Mouse (Mus musculus) frontal cortex, postnatal 10 days (tissue): Measurements from ENCODE around the gene Drg2.
"Not testable (repeated sequence)": the region's sequence is repeated elsewhere in the genome, so short reads cannot be mapped to it uniquely, and the experiment has no call there.

Experiments used
- DNase-seq, 2 experiments: peaks; one replicate each; pipeline ENCODE4 v3.0.0; 2022; ENCODE audit warnings: low spot score in 2 of 2, mixed read lengths in 1 of 2

The Drg2 gene

GRCm38 (mm10) chr11:60454080-60454744, at the start of gene Drg2:
Gene Drg2, plus strand, starts transcription at chr11:60454591.
- peak; percentile 79 to 87 for DNase-seq

- DNase-seq: no peak
These were observed 47.8 kb upstream of the Drg2 start for GRCm38 (mm10) chr11:60406606-60407005.

GRCm38 (mm10) chr11:60412173-60412572, 42.2 kb upstream of the Drg2 start:
- peak in 1 of 2 experiments; percentile 45 for DNase-seq

- DNase-seq: no peak
These were observed 41.5 kb upstream of the Drg2 start for GRCm38 (mm10) chr11:60412921-60413320.

GRCm38 (mm10) chr11:60416590-60416962, 37.8 kb upstream of the Drg2 start:
- DNase-seq: no peak

- peak; percentile 98 to 99 for DNase-seq
These were observed 37.3 kb upstream of the Drg2 start, which contains the start of gene Gid4 for GRCm38 (mm10) chr11:60416963-60417716. Gene Gid4, plus strand, starts transcription at chr11:60417145.

- peak in 1 of 2 experiments; percentile 22 for DNase-seq
These were observed 36.5 kb upstream of the Drg2 start, which contains the start of gene Atpaf2 for GRCm38 (mm10) chr11:60417717-60418472. Gene Atpaf2, minus strand, starts transcription at chr11:60418457.

- DNase-seq: no peak
These were observed 36.0 kb upstream of the Drg2 start for GRCm38 (mm10) chr11:60418473-60418803.

- DNase-seq: no peak
These were observed 32.2 kb upstream of the Drg2 start for GRCm38 (mm10) chr11:60422046-60422668.

GRCm38 (mm10) chr11:60423006-60423405, 31.4 kb upstream of the Drg2 start:
- no peak for DNase-seq

- DNase-seq: no peak
These were observed 28.0 kb upstream of the Drg2 start for GRCm38 (mm10) chr11:60426417-60426816.

- no peak for DNase-seq
These were observed 26.8 kb upstream of the Drg2 start for GRCm38 (mm10) chr11:60427628-60428027.

- no peak for DNase-seq
These were observed 20.9 kb upstream of the Drg2 start for GRCm38 (mm10) chr11:60433501-60433900.

- DNase-seq: no peak
These were observed 19.3 kb upstream of the Drg2 start for GRCm38 (mm10) chr11:60435133-60435532.

- no peak for DNase-seq
These were observed 17.8 kb upstream of the Drg2 start for GRCm38 (mm10) chr11:60436618-60437017.

- not testable (repeated sequence) for DNase-seq
These were observed 14.8 kb upstream of the Drg2 start for GRCm38 (mm10) chr11:60439621-60440020.

- DNase-seq: no peak
These were observed 14.2 kb upstream of the Drg2 start for GRCm38 (mm10) chr11:60440176-60440575.

- no peak for DNase-seq
These were observed 11.5 kb upstream of the Drg2 start for GRCm38 (mm10) chr11:60442896-60443295.

GRCm38 (mm10) chr11:60444007-60444406, 10.4 kb upstream of the Drg2 start:
- no peak for DNase-seq

- no peak for DNase-seq
These were observed 325 bp downstream of the Drg2 start for GRCm38 (mm10) chr11:60454745-60455087.

GRCm38 (mm10) chr11:60457973-60458372, 3.6 kb downstream of the Drg2 start:
- DNase-seq: no peak

- DNase-seq: peak in 1 of 2 experiments; percentile 30
These were observed 11.6 kb downstream of the Drg2 start for GRCm38 (mm10) chr11:60465943-60466380.
